Mouse (Mus musculus) embryonic fibroblast, embryonic 13.5 days (primary cell): ENCODE data around the gene Rpusd2.
"Not testable (repeated sequence)": the region's sequence is repeated elsewhere in the genome, so short reads cannot be mapped to it uniquely, and the experiment has no call there.

Experiments
- CTCF ChIP-seq: IDR thresholded peaks from 2 replicates; pipeline ENCODE4 v1.5.1; 2011; ENCODE audit warnings: mild to moderate bottlenecking, control low read depth, low read length, moderate library complexity, borderline replicate concordance; ENCODE audit not compliant: insufficient read depth
- POLR2A ChIP-seq: IDR thresholded peaks from 2 replicates; pipeline ENCODE4 v1.6.1; 2011; ENCODE audit warnings: low read depth, mild to moderate bottlenecking, control low read depth, low read length, moderate library complexity

- not testable (repeated sequence) for TF ChIP-seq CTCF, POLR2A
These were observed 18.3 kb upstream of the Rpusd2 start for GRCm38 (mm10) chr2:119016312-119016711.
